Mouse (Mus musculus): ENCODE measurements at regions not wholly inside any gene's neighbourhood (a gene's known extent, or its start where the extent isn't known, plus 50 kb on each side); places are given as distances from the start of the nearest gene placed in this dataset.

GRCm38 (mm10) chr5:126964577-126964976 is 277.0 kb upstream of the Tmem132c start:
- ATAC-seq (ENCODE audit: low FRiP score, low read depth) (no peak), DNase-seq (ENCODE audit: low spot score) (no peak)
- Histone ChIP-seq H3K4me1 (ENCODE audit: control insufficient read depth, insufficient read depth, low read length) (no peaks in the 10 kb centered on the region), H3K27me3 (ENCODE audit: control insufficient read depth, insufficient read depth, low read length) (no peaks in the 10 kb centered on the region), H3K4me3 (replicated peaks; ENCODE audit: low read length) (no peak overlapping the region), H3K4me2 (replicated peaks; ENCODE audit: low read depth, low read length, severe bottlenecking) (no peak overlapping the region), H3K9ac (ENCODE audit: low read depth, low read length, severe bottlenecking) (no peak overlapping the region), H3K36me3 (ENCODE audit: control insufficient read depth, insufficient read depth, low read length) (no peaks in the 10 kb centered on the region), H3K27ac (replicated peaks; ENCODE audit: low read depth, low read length) (no peak overlapping the region), H3K9me3 (ENCODE audit: control insufficient read depth, low read length) (no peaks in the 10 kb centered on the region)
- no peak for TF ChIP-seq POLR2A (IDR thresholded peaks at IDR 0.05; ENCODE audit: borderline replicate concordance, extremely low read depth, insufficient read depth, insufficient read length)
- WGBS: 91% methylated on average over 4 of the region's 4 CpGs

GRCm38 (mm10) chr5:126967076-126967475 is 274.5 kb upstream of the Tmem132c start:
- Histone ChIP-seq H3K4me1 (ENCODE audit: control insufficient read depth, insufficient read depth, low read length) (no peaks in the 10 kb centered on the region), H3K27ac (replicated peaks; ENCODE audit: low read depth, low read length) (no peak overlapping the region), H3K4me2 (replicated peaks; ENCODE audit: low read depth, low read length, severe bottlenecking) (no peak overlapping the region), H3K9me3 (ENCODE audit: control insufficient read depth, low read length) (no peaks in the 10 kb centered on the region), H3K36me3 (ENCODE audit: control insufficient read depth, insufficient read depth, low read length) (no peaks in the 10 kb centered on the region), H3K9ac (ENCODE audit: low read depth, low read length, severe bottlenecking) (no peak overlapping the region), H3K27me3 (ENCODE audit: control insufficient read depth, insufficient read depth, low read length) (no peaks in the 10 kb centered on the region), H3K4me3 (replicated peaks; ENCODE audit: low read length) (no peak overlapping the region)
- 83% methylated on average over 4 of the region's 4 CpGs for WGBS
- ATAC-seq (ENCODE audit: low FRiP score, low read depth) (no peak), DNase-seq (ENCODE audit: low spot score) (no peak)
- no peak for TF ChIP-seq POLR2A (IDR thresholded peaks at IDR 0.05; ENCODE audit: borderline replicate concordance, extremely low read depth, insufficient read depth, insufficient read length)

- no peak for DNase-seq (ENCODE audit: low spot score)
- no peaks in the 10 kb centered on the region for H3K27me3 ChIP-seq (ENCODE audit: control insufficient read depth, insufficient read depth, low read length)
- no peaks in the 10 kb centered on the region for H3K9me3 ChIP-seq (ENCODE audit: control insufficient read depth, low read length)
- no peak for ATAC-seq (ENCODE audit: low FRiP score, low read depth)
- TF ChIP-seq POLR2A (IDR thresholded peaks at IDR 0.05; ENCODE audit: borderline replicate concordance, extremely low read depth, insufficient read depth, insufficient read length): no peak
- no peaks in the 10 kb centered on the region for H3K36me3 ChIP-seq (ENCODE audit: control insufficient read depth, insufficient read depth, low read length)
- H3K4me2 ChIP-seq (replicated peaks; ENCODE audit: low read depth, low read length, severe bottlenecking): no peak overlapping the region
- no peak overlapping the region for H3K9ac ChIP-seq (ENCODE audit: low read depth, low read length, severe bottlenecking)
- WGBS: 83% methylated on average over 8 of the region's 8 CpGs
- H3K4me1 ChIP-seq (ENCODE audit: control insufficient read depth, insufficient read depth, low read length): no peaks in the 10 kb centered on the region
- H3K27ac ChIP-seq (replicated peaks; ENCODE audit: low read depth, low read length): no peak overlapping the region
- H3K4me3 ChIP-seq (replicated peaks; ENCODE audit: low read length): no peak overlapping the region
Observed at GRCm38 (mm10) chr5:126969373-126969772, 272.2 kb upstream of the Tmem132c start.

GRCm38 (mm10) chr5:126971284-126971683 is 270.3 kb upstream of the Tmem132c start:
- H3K9me3 ChIP-seq (ENCODE audit: control insufficient read depth, low read length): no peaks in the 10 kb centered on the region
- H3K9ac ChIP-seq (ENCODE audit: low read depth, low read length, severe bottlenecking): no peak overlapping the region
- no peaks in the 10 kb centered on the region for H3K4me1 ChIP-seq (ENCODE audit: control insufficient read depth, insufficient read depth, low read length)
- DNase-seq (ENCODE audit: low spot score) (no peak), ATAC-seq (ENCODE audit: low FRiP score, low read depth) (no peak)
- H3K27ac ChIP-seq (replicated peaks; ENCODE audit: low read depth, low read length): no peak overlapping the region
- no peak overlapping the region for H3K4me3 ChIP-seq (replicated peaks; ENCODE audit: low read length)
- no peaks in the 10 kb centered on the region for H3K36me3 ChIP-seq (ENCODE audit: control insufficient read depth, insufficient read depth, low read length)
- no peak overlapping the region for H3K4me2 ChIP-seq (replicated peaks; ENCODE audit: low read depth, low read length, severe bottlenecking)
- no peaks in the 10 kb centered on the region for H3K27me3 ChIP-seq (ENCODE audit: control insufficient read depth, insufficient read depth, low read length)
- no peak for TF ChIP-seq POLR2A (IDR thresholded peaks at IDR 0.05; ENCODE audit: borderline replicate concordance, extremely low read depth, insufficient read depth, insufficient read length)
- whole genome bisulfite sequencing: 66% methylated on average over 2 of the region's 2 CpGs

- H3K27me3 ChIP-seq (ENCODE audit: control insufficient read depth, insufficient read depth, low read length): no peaks in the 10 kb centered on the region
- H3K4me1 ChIP-seq (ENCODE audit: control insufficient read depth, insufficient read depth, low read length): no peaks in the 10 kb centered on the region
- ATAC-seq (ENCODE audit: low FRiP score, low read depth) (no peak), DNase-seq (ENCODE audit: low spot score) (no peak)
- H3K36me3 ChIP-seq (ENCODE audit: control insufficient read depth, insufficient read depth, low read length): no peaks in the 10 kb centered on the region
- H3K9me3 ChIP-seq (ENCODE audit: control insufficient read depth, low read length): no peaks in the 10 kb centered on the region
- H3K4me2 ChIP-seq (replicated peaks; ENCODE audit: low read depth, low read length, severe bottlenecking): no peak overlapping the region
- WGBS: 57% methylated on average over 1 of the region's 1 CpGs
- TF ChIP-seq POLR2A (IDR thresholded peaks at IDR 0.05; ENCODE audit: borderline replicate concordance, extremely low read depth, insufficient read depth, insufficient read length): no peak
- no peak overlapping the region for H3K4me3 ChIP-seq (replicated peaks; ENCODE audit: low read length)
- no peak overlapping the region for H3K9ac ChIP-seq (ENCODE audit: low read depth, low read length, severe bottlenecking)
- no peak overlapping the region for H3K27ac ChIP-seq (replicated peaks; ENCODE audit: low read depth, low read length)
Observed at GRCm38 (mm10) chr5:126971981-126972380, 269.6 kb upstream of the Tmem132c start.

- WGBS: 16% methylated on average over 3 of the region's 3 CpGs
Observed at GRCm38 (mm10) chr5:126973425-126973824, 268.2 kb upstream of the Tmem132c start.

More at GRCm38 (mm10) chr5:126973425-126973824, 268.2 kb upstream of the Tmem132c start:
- Histone ChIP-seq H3K4me1 (ENCODE audit: control insufficient read depth, insufficient read depth, low read length) (no peaks in the 10 kb centered on the region), H3K27ac (replicated peaks; ENCODE audit: low read depth, low read length) (no peak overlapping the region), H3K36me3 (ENCODE audit: control insufficient read depth, insufficient read depth, low read length) (no peaks in the 10 kb centered on the region), H3K9ac (ENCODE audit: low read depth, low read length, severe bottlenecking) (no peak overlapping the region), H3K4me2 (replicated peaks; ENCODE audit: low read depth, low read length, severe bottlenecking) (no peak overlapping the region), H3K4me3 (replicated peaks; ENCODE audit: low read length) (no peak overlapping the region), H3K9me3 (ENCODE audit: control insufficient read depth, low read length) (no peaks in the 10 kb centered on the region), H3K27me3 (ENCODE audit: control insufficient read depth, insufficient read depth, low read length) (no peaks in the 10 kb centered on the region)
- ATAC-seq (ENCODE audit: low FRiP score, low read depth): no peak
- DNase-seq (ENCODE audit: low spot score): no peak
- no peak for TF ChIP-seq POLR2A (IDR thresholded peaks at IDR 0.05; ENCODE audit: borderline replicate concordance, extremely low read depth, insufficient read depth, insufficient read length)

All from limb, embryonic 14.5 days (tissue).